Mouse (Mus musculus) testis, adult 2 months (tissue): ENCODE results near the gene Fhl3. TPM values are rescaled to one million over a fixed set of nuclear protein-coding genes. Genes with fewer than 3 reads are reported as not detected.

Experiments used
- H3K27ac ChIP-seq: fragments of 200-500 bp; 2 replicates; pipeline ENCODE4 v1.5.1; 2012; ENCODE audit warnings: low read depth, low read length; ENCODE audit not compliant: control insufficient read depth, insufficient read depth
- H3K27me3 ChIP-seq: fragments of 200-500 bp; 2 replicates; pipeline ENCODE4 v1.6.1; 2012; ENCODE audit warnings: mild to moderate bottlenecking, low read length, moderate library complexity; ENCODE audit not compliant: control insufficient read depth, insufficient read depth
- H3K36me3 ChIP-seq: fragments of 200-500 bp; 2 replicates; pipeline ENCODE4 v1.6.1; 2012; ENCODE audit warnings: mild to moderate bottlenecking, low read length; ENCODE audit not compliant: control insufficient read depth, insufficient read depth
- H3K4me1 ChIP-seq: fragments of 200-500 bp; 2 replicates; pipeline ENCODE4 v1.6.1; 2012; ENCODE audit warnings: low read length; ENCODE audit not compliant: control insufficient read depth, insufficient read depth
- H3K4me3 ChIP-seq: fragments of 200-500 bp; 2 replicates; pipeline ENCODE4 v1.5.1; 2012; ENCODE audit warnings: low read depth, mild to moderate bottlenecking, low read length, moderate library complexity, mixed read lengths; ENCODE audit not compliant: control insufficient read depth
- CTCF ChIP-seq: fragments of 200-500 bp; IDR thresholded peaks from 2 replicates; pipeline ENCODE4 v1.5.1; 2012; ENCODE audit warnings: low read depth, mild to moderate bottlenecking, inconsistent platforms, low read length, moderate library complexity; ENCODE audit not compliant: control insufficient read depth, insufficient read depth, insufficient replicate concordance
- POLR2A ChIP-seq: fragments of 200-500 bp; IDR thresholded peaks from 2 replicates; pipeline ENCODE4 v1.6.1; 2012; ENCODE audit warnings: low read depth, mild to moderate bottlenecking, inconsistent platforms, low read length, moderate library complexity; ENCODE audit not compliant: control insufficient read depth
- polyA plus RNA-seq: library from polyadenylated mRNA; depleted of rRNA; stranded (reverse); fragments of >200 nt; gene quantifications from 2 replicates; pipeline ENCODE4 v1.2.3, GENCODE M21; 2012

The Fhl3 gene
- polyA plus RNA-seq, 1 experiment = 1.6 TPM

DNA sequence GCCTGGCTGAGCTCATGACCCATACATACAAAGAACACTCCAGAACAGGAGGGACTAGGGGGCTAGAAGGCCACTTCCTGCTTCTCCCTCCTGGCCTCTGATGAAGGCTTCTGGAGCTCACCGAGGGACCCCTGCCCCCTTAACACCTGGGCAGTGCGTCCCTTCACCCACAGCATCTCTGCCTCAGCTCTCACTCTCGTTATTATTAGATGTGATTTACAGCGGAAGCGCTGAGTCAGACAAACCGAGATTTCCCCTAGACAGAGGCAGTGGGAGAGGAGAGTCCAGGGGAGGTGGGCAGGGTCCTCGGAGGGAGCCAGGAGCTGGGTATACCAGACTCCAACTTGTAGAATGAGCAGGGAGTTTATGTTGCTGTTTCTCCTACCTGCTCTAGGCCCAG, 28.9 kb upstream of the Fhl3 start:
- TF ChIP-seq POLR2A = no peak
- TF ChIP-seq CTCF = no peak
- Histone ChIP-seq H3K27ac (no peak overlapping the region), H3K4me1 (peaks cover 16% of the 10 kb centered on the region), H3K36me3 (no peaks in the 10 kb centered on the region), H3K27me3 (no peaks in the 10 kb centered on the region), H3K4me3 (no peak overlapping the region)

DNA sequence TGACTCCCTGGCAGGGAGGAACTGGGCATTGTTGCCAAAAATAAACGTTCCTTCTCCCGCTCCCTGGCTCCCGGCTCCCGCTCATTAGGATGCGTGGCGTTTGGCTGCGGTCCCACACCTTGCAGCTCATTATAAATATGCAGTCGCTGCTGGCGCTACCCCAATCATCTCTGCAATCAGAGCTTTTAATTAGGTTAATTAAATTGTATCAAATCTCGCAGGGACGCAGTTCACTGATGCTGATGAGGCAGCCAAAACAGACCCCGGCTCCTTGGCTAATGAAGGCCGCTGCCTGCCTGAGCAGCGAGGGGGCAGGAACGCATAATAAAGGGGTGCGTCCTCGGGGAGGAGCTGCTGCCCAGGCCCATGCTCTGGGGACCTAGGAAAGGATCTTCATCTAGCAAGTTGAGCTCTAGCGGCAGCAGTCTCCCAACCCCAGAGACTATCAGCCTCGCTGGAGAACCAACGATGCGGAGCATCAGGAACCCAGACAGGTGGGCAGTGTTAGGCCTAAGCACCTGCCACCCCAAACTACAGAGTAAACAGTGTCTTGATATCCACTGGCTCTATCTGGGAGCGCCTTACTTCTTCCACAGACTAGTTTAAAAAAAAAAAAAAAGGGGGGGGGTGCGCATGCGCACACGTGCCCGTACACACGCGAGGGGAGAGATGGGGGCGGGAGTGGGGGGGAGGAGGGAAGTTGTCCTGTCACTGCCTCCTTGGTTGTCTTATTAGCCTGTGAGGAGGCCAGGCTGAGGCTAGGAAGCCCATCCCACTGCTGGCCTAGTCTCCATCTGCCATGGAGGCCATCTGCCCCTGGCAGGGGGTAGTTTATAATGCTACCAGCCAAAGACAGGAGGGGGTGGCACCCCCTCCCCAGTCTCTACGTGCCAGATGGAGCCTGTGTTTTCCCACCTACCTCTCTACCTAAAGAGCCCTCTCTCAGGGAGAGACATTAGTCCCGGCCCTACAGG, 27.9 kb upstream of the Fhl3 start:
- H3K4me3 ChIP-seq = peak overlapping the region; percentile 62
- peaks cover 16% of the 10 kb centered on the region for H3K4me1 ChIP-seq
- H3K36me3 ChIP-seq = no peaks in the 10 kb centered on the region
- no peak overlapping the region for H3K27ac ChIP-seq
- TF ChIP-seq POLR2A (no peak), CTCF (no peak)
- no peaks in the 10 kb centered on the region for H3K27me3 ChIP-seq

DNA sequence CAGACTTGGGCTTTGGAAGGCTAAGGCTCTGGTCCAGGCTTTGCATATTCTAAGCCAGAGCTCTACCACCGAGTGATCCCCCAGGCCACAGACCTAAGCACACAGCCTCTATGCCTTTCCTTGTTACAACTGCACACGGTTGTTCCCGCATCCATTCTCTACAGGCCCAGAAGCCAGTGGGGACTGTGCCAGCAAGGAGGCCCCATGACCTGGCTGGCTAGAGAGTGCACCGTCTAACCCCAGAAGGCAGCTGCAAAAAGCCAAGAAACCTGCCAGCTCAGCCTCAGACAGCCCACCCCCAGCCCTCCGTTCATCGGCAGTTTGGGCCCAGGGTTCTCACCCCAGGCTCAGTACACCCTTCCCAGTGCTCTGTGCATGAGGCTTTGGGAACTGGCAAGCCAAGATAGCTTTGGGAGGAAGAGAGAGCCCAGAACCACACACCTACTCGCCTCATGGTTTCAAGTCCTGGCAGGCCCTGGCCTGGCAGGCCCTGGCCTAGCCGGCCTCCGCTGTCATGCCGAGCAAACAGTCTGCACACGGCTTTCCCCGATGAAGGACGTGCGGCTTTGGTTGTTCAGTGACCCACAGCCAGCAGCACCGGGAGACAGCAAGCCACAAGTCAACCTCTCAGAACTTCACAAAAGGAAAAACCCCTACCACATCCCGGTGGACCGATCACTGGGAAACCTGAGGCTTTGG, 26.0 kb upstream of the Fhl3 start:
- Histone ChIP-seq H3K4me3 (no peak overlapping the region), H3K4me1 (peaks cover 16% of the 10 kb centered on the region), H3K36me3 (no peaks in the 10 kb centered on the region), H3K27me3 (no peaks in the 10 kb centered on the region), H3K27ac (no peak overlapping the region)
- TF ChIP-seq POLR2A (no peak), CTCF (no peak)

DNA sequence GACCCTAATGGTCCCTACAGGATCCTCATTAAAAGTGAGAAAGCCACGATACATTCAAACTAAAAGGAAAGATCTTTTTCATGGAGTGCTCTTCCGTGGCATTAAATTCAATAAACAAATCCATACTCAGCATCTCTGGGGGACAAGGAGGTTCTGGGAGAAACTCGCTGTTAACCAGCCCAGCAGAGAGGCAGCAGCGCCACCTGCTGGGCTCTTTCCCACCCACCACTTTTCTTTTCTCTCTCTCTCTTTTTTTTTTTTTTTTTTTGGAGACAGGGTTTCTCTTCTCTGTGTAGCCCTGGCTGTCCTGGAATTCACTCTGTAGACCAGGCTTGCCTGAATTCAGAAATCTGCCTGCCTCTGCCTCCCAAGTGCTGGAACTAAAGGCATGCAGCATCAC, 25.5 kb upstream of the Fhl3 start:
- no peaks in the 10 kb centered on the region for H3K36me3 ChIP-seq
- no peak overlapping the region for H3K27ac ChIP-seq
- TF ChIP-seq POLR2A = no peak
- TF ChIP-seq CTCF = peak; percentile 60; the same call in 1 of the 2 replicates
- H3K4me1 ChIP-seq = peaks cover 16% of the 10 kb centered on the region
- H3K4me3 ChIP-seq = no peak overlapping the region
- no peaks in the 10 kb centered on the region for H3K27me3 ChIP-seq

DNA sequence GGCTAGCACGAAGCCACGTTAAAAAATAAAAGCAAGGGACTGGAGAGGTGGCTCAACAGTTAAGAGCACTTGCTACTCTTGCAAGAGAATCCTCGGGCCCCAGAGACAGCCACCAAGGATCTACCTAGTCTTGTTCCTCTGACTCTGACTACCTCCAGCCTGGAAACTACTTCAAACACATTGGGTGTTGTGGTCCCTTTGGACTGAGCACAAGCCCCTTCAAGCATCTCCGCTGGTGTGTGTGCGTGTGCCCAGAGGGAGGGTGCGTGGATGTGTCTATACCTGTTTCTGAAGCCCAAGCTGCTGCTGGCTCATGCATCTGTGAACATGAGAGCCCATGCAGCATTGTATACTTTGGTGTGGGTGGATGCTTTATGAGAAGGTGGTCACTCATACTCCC, 24.5 kb upstream of the Fhl3 start:
- H3K27ac ChIP-seq = no peak overlapping the region
- no peaks in the 10 kb centered on the region for H3K36me3 ChIP-seq
- no peak for TF ChIP-seq CTCF
- no peak for TF ChIP-seq POLR2A
- peaks cover 16% of the 10 kb centered on the region for H3K4me1 ChIP-seq
- H3K27me3 ChIP-seq = no peaks in the 10 kb centered on the region
- H3K4me3 ChIP-seq = no peak overlapping the region

DNA sequence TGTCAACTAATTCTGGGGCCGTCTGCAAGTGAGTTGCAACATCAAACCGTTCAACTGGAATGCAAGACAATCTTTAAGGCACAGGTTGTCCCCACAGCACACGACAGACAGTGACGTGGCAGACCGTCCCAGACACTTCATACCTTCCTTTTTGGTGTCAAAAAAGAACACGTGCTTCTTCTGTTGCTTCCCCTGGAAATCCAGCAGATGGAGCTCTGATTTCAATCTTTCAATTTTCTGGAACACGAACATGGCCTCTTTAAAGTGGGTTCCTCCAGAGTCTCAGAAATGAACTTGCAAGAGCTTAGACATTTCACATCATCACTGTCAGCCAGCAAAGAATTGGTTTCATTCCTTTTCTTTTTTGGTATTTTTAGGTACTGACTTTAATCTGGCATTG, 18.2 kb upstream of the Fhl3 start:
- Histone ChIP-seq H3K27ac (no peak overlapping the region), H3K36me3 (peaks cover 2% of the 10 kb centered on the region; the same call in 1 of the 2 replicates), H3K4me1 (no peaks in the 10 kb centered on the region), H3K27me3 (no peaks in the 10 kb centered on the region), H3K4me3 (no peak overlapping the region)
- TF ChIP-seq CTCF = no peak
- TF ChIP-seq POLR2A = no peak

DNA sequence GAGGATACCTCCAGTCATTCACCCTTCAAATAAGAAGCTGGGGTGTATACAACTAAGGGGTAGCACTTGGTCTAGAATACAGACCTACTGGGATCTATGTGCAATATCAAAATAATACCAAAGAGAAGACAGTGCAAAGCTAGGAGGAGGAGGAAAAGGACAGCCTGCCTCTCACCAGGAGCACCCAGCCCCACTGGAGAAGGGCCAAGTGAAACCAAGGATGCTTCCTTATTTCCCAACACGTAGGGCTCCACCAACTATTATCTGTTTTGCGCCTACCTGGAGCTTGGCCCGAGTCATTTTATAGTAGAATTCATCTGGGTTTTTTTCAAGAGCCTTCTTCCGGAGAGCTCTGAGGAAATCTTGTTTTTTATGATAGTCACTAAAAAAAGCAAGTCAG, 17.0 kb upstream of the Fhl3 start:
- Histone ChIP-seq H3K36me3 (peaks cover 2% of the 10 kb centered on the region; the same call in 1 of the 2 replicates), H3K4me1 (no peaks in the 10 kb centered on the region)
- TF ChIP-seq POLR2A (no peak), CTCF (no peak)

More for the DNA sequence above, 17.0 kb upstream of the Fhl3 start:
- Histone ChIP-seq H3K27me3 (no peaks in the 10 kb centered on the region), H3K27ac (no peak overlapping the region), H3K4me3 (no peak overlapping the region)
